Mouse (Mus musculus) kidney, postnatal 36 days (tissue): ENCODE measurements around the gene 4930438A08Rik.
A peak's percentile ranks its signal among the peaks of the same experiment; 100 is the strongest.
"Not testable (repeated sequence)": the region's sequence is repeated elsewhere in the genome, so short reads cannot be mapped to it uniquely, and the experiment has no call there.

Experiments used
- DNase-seq, 2 experiments: peaks; one replicate each; pipeline ENCODE4 v3.0.0; 2021 to 2022; ENCODE audit warnings: mixed read lengths in 2 of 2

4930438A08Rik gene

GRCm38 (mm10) chr11:58274572-58274971 is at the start of gene 4930438A08Rik:
Gene 4930438A08Rik, plus strand, starts transcription at chr11:58274799.
- no peak for DNase-seq

GRCm38 (mm10) chr11:58224872-58225271 is 49.7 kb upstream of the 4930438A08Rik start:
- DNase-seq: not testable (repeated sequence)

- peak; percentile 77 to 86 for DNase-seq
These were observed 48.9 kb upstream of the 4930438A08Rik start for GRCm38 (mm10) chr11:58225655-58226054.

- DNase-seq: no peak
These were observed 48.2 kb upstream of the 4930438A08Rik start for GRCm38 (mm10) chr11:58226425-58226824.

- DNase-seq: not testable (repeated sequence)
These were observed 46.6 kb upstream of the 4930438A08Rik start for GRCm38 (mm10) chr11:58228021-58228420.

- DNase-seq: no peak
These were observed 44.1 kb upstream of the 4930438A08Rik start for GRCm38 (mm10) chr11:58230396-58230910.

GRCm38 (mm10) chr11:58231156-58231555 is 43.4 kb upstream of the 4930438A08Rik start:
- DNase-seq: no peak

GRCm38 (mm10) chr11:58234551-58234950 is 40.0 kb upstream of the 4930438A08Rik start:
- DNase-seq: peak; percentile 53 to 58

- peak; percentile 55 to 72 for DNase-seq
These were observed 39.4 kb upstream of the 4930438A08Rik start for GRCm38 (mm10) chr11:58235152-58235551.

- DNase-seq: peak; percentile 76 to 79
These were observed 35.5 kb upstream of the 4930438A08Rik start for GRCm38 (mm10) chr11:58238840-58239791.

GRCm38 (mm10) chr11:58247294-58247693 is 27.3 kb upstream of the 4930438A08Rik start:
- DNase-seq: no peak

- no peak for DNase-seq
These were observed 25.2 kb upstream of the 4930438A08Rik start for GRCm38 (mm10) chr11:58249203-58249981.

GRCm38 (mm10) chr11:58250550-58250949 is 24.0 kb upstream of the 4930438A08Rik start:
- DNase-seq: no peak

GRCm38 (mm10) chr11:58254411-58254810 is 20.2 kb upstream of the 4930438A08Rik start:
- no peak for DNase-seq

GRCm38 (mm10) chr11:58257816-58258215 is 16.8 kb upstream of the 4930438A08Rik start:
- no peak for DNase-seq

- DNase-seq: no peak
These were observed 14.4 kb upstream of the 4930438A08Rik start for GRCm38 (mm10) chr11:58260156-58260555.

GRCm38 (mm10) chr11:58261826-58262225 is 12.8 kb upstream of the 4930438A08Rik start:
- no peak for DNase-seq

- no peak for DNase-seq
These were observed 12.3 kb upstream of the 4930438A08Rik start for GRCm38 (mm10) chr11:58262336-58262735.

GRCm38 (mm10) chr11:58263516-58263915 is 11.1 kb upstream of the 4930438A08Rik start:
- no peak for DNase-seq

GRCm38 (mm10) chr11:58264546-58264945 is 10.1 kb upstream of the 4930438A08Rik start:
- no peak for DNase-seq

- no peak for DNase-seq
These were observed 6.3 kb upstream of the 4930438A08Rik start for GRCm38 (mm10) chr11:58268285-58268684.

GRCm38 (mm10) chr11:58275756-58276155 is 1.2 kb downstream of the 4930438A08Rik start:
- DNase-seq: no peak

GRCm38 (mm10) chr11:58281970-58282496 is 7.4 kb downstream of the 4930438A08Rik start:
- DNase-seq: no peak
